Mouse (Mus musculus) heart, embryonic 16.5 days (tissue): ENCODE results near the gene Fam120b. TPM values are rescaled to one million over a fixed set of nuclear protein-coding genes. Genes with fewer than 3 reads are reported as not detected.

ENCODE experiments used
- ATAC-seq: fragments of 200-750 bp; cut with Nextera tagmentation; replicated peaks from 2 replicates; pipeline ENCODE4 v1.8.0; 2017; ENCODE audit warnings: moderate number of reproducible peaks; ENCODE audit not compliant: insufficient read depth, low FRiP score; ENCODE audit errors: extremely low read depth
- H3K27ac ChIP-seq: fragments of 300-500 bp; sonication (generic); 2 replicates; pipeline ENCODE4 v1.5.1; 2014; ENCODE audit warnings: mild to moderate bottlenecking, low read length, control low read depth, moderate library complexity
- H3K27me3 ChIP-seq: fragments of 300-500 bp; sonication (generic); 2 replicates; pipeline ENCODE4 v1.6.1; 2014; ENCODE audit warnings: low read length, mixed read lengths; ENCODE audit not compliant: control insufficient read depth, insufficient read depth
- H3K36me3 ChIP-seq: fragments of 300-500 bp; sonication (generic); 2 replicates; pipeline ENCODE4 v1.6.1; 2014; ENCODE audit not compliant: control insufficient read depth, insufficient read depth
- H3K4me1 ChIP-seq: fragments of 300-500 bp; sonication (generic); 2 replicates; pipeline ENCODE4 v1.6.1; 2014; ENCODE audit warnings: low read length, mixed read lengths; ENCODE audit not compliant: control insufficient read depth, insufficient read depth
- H3K4me2 ChIP-seq: fragments of 300-500 bp; sonication (generic); 2 replicates; pipeline ENCODE4 v1.6.1; 2014; ENCODE audit warnings: low read depth, mild to moderate bottlenecking, control low read depth, low read length
- H3K4me3 ChIP-seq: fragments of 300-500 bp; sonication (generic); 2 replicates; pipeline ENCODE4 v1.5.1; 2014; ENCODE audit warnings: mild to moderate bottlenecking, control low read depth, low read length
- H3K9ac ChIP-seq: fragments of 300-500 bp; sonication (generic); 2 replicates; pipeline ENCODE4 v1.6.1; 2014; ENCODE audit warnings: low read length, control low read depth
- H3K9me3 ChIP-seq: fragments of 300-500 bp; sonication (generic); replicated peaks from 2 replicates; pipeline ENCODE4 v1.6.1; 2016; ENCODE audit warnings: low read length; ENCODE audit not compliant: control insufficient read depth
- WGBS: fragments of 180-500 bp; shearing (Covaris S2); extraction: QIAGEN DNeasy Blood & Tissue Kit; methylation state at CpG from one replicate; pipeline ENCODE4 v1.1.7; 2014; 5-methylcytosine and 5-hydroxymethylcytosine counted together
- polyA plus RNA-seq: library from polyadenylated mRNA; unstranded; fragments of >200 nt; fragmentation: Nextera tagmentation; extraction: Ambion mirVana; gene quantifications from 2 replicates; pipeline ENCODE4 v1.2.1, GENCODE M21; 2015

Gene Fam120b
- polyA plus RNA-seq, 1 experiment from 2014 or later, result 18.1 TPM

GRCm38 (mm10) chr17:15370401-15370800 lies 25.6 kb upstream of the Fam120b start:
- Histone ChIP-seq H3K4me1 (peaks cover 14% of the 10 kb centered on the region), H3K27me3 (peaks cover 29% of the 10 kb centered on the region), H3K4me3 (no peak overlapping the region), H3K9me3 (no peaks in the 10 kb centered on the region), H3K4me2 (no peak overlapping the region), H3K27ac (no peak overlapping the region), H3K9ac (no peak overlapping the region), H3K36me3 (no peaks in the 10 kb centered on the region)
- WGBS, result 85% methylated on average over 14 of the region's 14 CpGs
- ATAC-seq, result no peak

GRCm38 (mm10) chr17:15371967-15372835 lies 23.8 kb upstream of the Fam120b start:
- Histone ChIP-seq H3K4me3 (no peak overlapping the region; the same call in 1 of the 2 replicates), H3K4me2 (peak overlapping the region; percentile 25; the same call in 1 of the 2 replicates), H3K9ac (no peak overlapping the region), H3K9me3 (no peaks in the 10 kb centered on the region), H3K36me3 (no peaks in the 10 kb centered on the region), H3K27ac (peak overlapping the region; percentile 39; the same call in 1 of the 2 replicates), H3K4me1 (peaks cover 19% of the 10 kb centered on the region), H3K27me3 (peaks cover 36% of the 10 kb centered on the region)
- 53% methylated on average over 17 of the region's 17 CpGs for WGBS
- ATAC-seq, result no peak

GRCm38 (mm10) chr17:15372931-15373652 lies 22.9 kb upstream of the Fam120b start:
- peak overlapping the region; percentile 3 for H3K27ac ChIP-seq
- 0 out of 2 replicates have a peak, but pooled peaks have one; percentile 13 for ATAC-seq
- H3K4me3 ChIP-seq, result peak overlapping the region; percentile 66
- no peaks in the 10 kb centered on the region for H3K9me3 ChIP-seq
- H3K4me1 ChIP-seq, result peaks cover 25% of the 10 kb centered on the region
- peak overlapping the region; percentile 100 for H3K4me2 ChIP-seq
- peaks cover 40% of the 10 kb centered on the region for H3K27me3 ChIP-seq
- WGBS, result 59% methylated on average over 15 of the region's 15 CpGs
- no peak overlapping the region for H3K9ac ChIP-seq
- no peaks in the 10 kb centered on the region for H3K36me3 ChIP-seq

GRCm38 (mm10) chr17:15374321-15375141 lies 21.5 kb upstream of the Fam120b start:
- Histone ChIP-seq H3K4me2 (peak overlapping the region; percentile 100), H3K4me1 (peaks cover 25% of the 10 kb centered on the region), H3K9ac (peak overlapping the region; percentile 75), H3K27ac (no peak overlapping the region), H3K27me3 (peaks cover 54% of the 10 kb centered on the region), H3K9me3 (no peaks in the 10 kb centered on the region), H3K36me3 (no peaks in the 10 kb centered on the region), H3K4me3 (peak overlapping the region; percentile 66)
- WGBS, result 2% methylated on average over 50 of the region's 50 CpGs
- ATAC-seq, result no peak

- Histone ChIP-seq H3K4me1 (peaks cover 27% of the 10 kb centered on the region), H3K36me3 (no peaks in the 10 kb centered on the region), H3K27me3 (peaks cover 60% of the 10 kb centered on the region), H3K27ac (peak overlapping the region; percentile 6), H3K9ac (peak overlapping the region; percentile 75), H3K4me2 (peak overlapping the region; percentile 100), H3K4me3 (peak overlapping the region; percentile 66), H3K9me3 (no peaks in the 10 kb centered on the region)
- 0% methylated on average over 18 of the region's 18 CpGs for WGBS
- no peak for ATAC-seq
These were observed 20.8 kb upstream of the Fam120b start for GRCm38 (mm10) chr17:15375224-15375623.

- H3K9ac ChIP-seq, result peak overlapping the region; percentile 75
- under 1% methylated on average over 66 of the region's 69 CpGs for WGBS
- peak overlapping the region; percentile 66 for H3K4me3 ChIP-seq
- H3K4me1 ChIP-seq, result peaks cover 31% of the 10 kb centered on the region
- peak overlapping the region; percentile 45 for H3K27ac ChIP-seq
- H3K4me2 ChIP-seq, result peak overlapping the region; percentile 100
- no peaks in the 10 kb centered on the region for H3K36me3 ChIP-seq
- H3K27me3 ChIP-seq, result peaks cover 63% of the 10 kb centered on the region
- peak; percentile 53 for ATAC-seq
- no peaks in the 10 kb centered on the region for H3K9me3 ChIP-seq
These were observed 20.1 kb upstream of the Fam120b start for GRCm38 (mm10) chr17:15375701-15376493.

GRCm38 (mm10) chr17:15376494-15377181 lies 19.4 kb upstream of the Fam120b start, which contains the start of gene Dll1:
TSS of gene Dll1 (minus strand) at chr17:15376872.
- Histone ChIP-seq H3K4me1 (peaks cover 33% of the 10 kb centered on the region), H3K27ac (peak within 1 kb of the TSS; percentile 45; the same call in 1 of the 2 replicates), H3K4me2 (peak within 1 kb of the TSS; percentile 100), H3K27me3 (peaks cover 70% of the 10 kb centered on the region), H3K36me3 (no peaks in the 10 kb centered on the region), H3K9ac (peak within 1 kb of the TSS; percentile 75), H3K4me3 (peak within 1 kb of the TSS; percentile 66), H3K9me3 (no peaks in the 10 kb centered on the region)
- 0 out of 2 replicates have a peak, but pooled peaks have one; percentile 20 for ATAC-seq
- WGBS, result 1% methylated on average over 35 of the region's 36 CpGs
